Mouse (Mus musculus) hindbrain, embryonic 14.5 days (tissue): ENCODE data around the gene Tnpo2. TPM values are rescaled to one million over a fixed set of nuclear protein-coding genes. Genes with fewer than 3 reads are reported as not detected.

Source experiments
- ATAC-seq: fragments of 200-750 bp; cut with Nextera tagmentation; 2 replicates; pipeline ENCODE4 v1.8.0; 2017; ENCODE audit warnings: moderate number of reproducible peaks, mild to moderate bottlenecking, moderate TSS enrichment, moderate library complexity; ENCODE audit not compliant: low FRiP score
- DNase-seq: peaks from one replicate; pipeline ENCODE4 v3.0.0-alpha.2; 2015; ENCODE audit warnings: low spot score
- H3K27ac ChIP-seq: fragments of 300-500 bp; sonication (generic); 2 replicates; pipeline ENCODE4 v1.5.1; 2014; ENCODE audit warnings: mild to moderate bottlenecking, moderate library complexity
- H3K27me3 ChIP-seq: fragments of 300-500 bp; sonication (generic); 2 replicates; pipeline ENCODE4 v1.6.1; 2014; ENCODE audit warnings: mild to moderate bottlenecking, low read length, mixed read lengths; ENCODE audit not compliant: control insufficient read depth, insufficient read depth
- H3K36me3 ChIP-seq: fragments of 300-500 bp; sonication (generic); replicated peaks from 2 replicates; pipeline ENCODE4 v1.6.1; 2014; ENCODE audit not compliant: control insufficient read depth, insufficient read depth
- H3K4me1 ChIP-seq: fragments of 300-500 bp; sonication (generic); replicated peaks from 2 replicates; pipeline ENCODE4 v1.6.1; 2014; ENCODE audit warnings: antibody characterized with exemption, low read length, mixed read lengths; ENCODE audit not compliant: control insufficient read depth, insufficient read depth
- H3K4me2 ChIP-seq: fragments of 300-500 bp; sonication (generic); replicated peaks from 2 replicates; pipeline ENCODE4 v1.6.1; 2014; ENCODE audit warnings: mild to moderate bottlenecking, moderate library complexity
- H3K4me3 ChIP-seq: fragments of 300-500 bp; sonication (generic); replicated peaks from 2 replicates; pipeline ENCODE4 v1.5.1; 2014; ENCODE audit warnings: mild to moderate bottlenecking, low read length
- H3K9ac ChIP-seq: fragments of 300-500 bp; sonication (generic); 2 replicates; pipeline ENCODE4 v1.6.1; 2014
- H3K9me3 ChIP-seq: fragments of 300-500 bp; sonication (generic); 2 replicates; pipeline ENCODE4 v1.6.1; 2016; ENCODE audit warnings: low read length; ENCODE audit not compliant: control insufficient read depth
- WGBS: fragments of 180-500 bp; shearing (Covaris S2); extraction: QIAGEN DNeasy Blood & Tissue Kit; methylation state at CpG from one replicate; pipeline ENCODE4 v1.1.7; 2014; 5-methylcytosine and 5-hydroxymethylcytosine counted together
- polyA plus RNA-seq: library from polyadenylated mRNA; unstranded; fragments of >200 nt; fragmentation: Nextera tagmentation; extraction: Ambion mirVana; gene quantifications from 2 replicates; pipeline ENCODE4 v1.2.1, GENCODE M21; 2014

Gene Tnpo2
- polyA plus RNA-seq, 1 experiment from 2014 or later, result 42.4 TPM

DNA sequence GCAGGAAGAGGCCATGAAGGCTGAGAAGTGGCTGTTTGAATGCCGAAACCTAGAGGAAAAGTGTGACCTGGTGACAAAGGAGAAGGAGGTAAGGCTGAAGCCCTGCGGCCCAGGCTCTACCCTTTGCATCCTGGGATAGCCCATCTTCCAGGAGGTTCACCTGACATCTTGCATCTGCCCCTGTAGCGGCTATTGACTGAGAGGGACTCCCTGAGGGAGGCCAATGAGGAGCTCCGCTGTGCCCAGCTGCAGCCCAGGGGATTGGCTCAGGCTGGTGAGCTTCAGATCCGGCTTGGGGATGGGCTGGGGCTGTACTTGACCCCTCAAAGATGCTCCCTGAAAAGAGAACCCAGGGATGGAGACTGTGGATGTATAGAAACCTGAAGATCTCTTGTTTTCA is 39.7 kb upstream of the Tnpo2 start:
- H3K4me1 ChIP-seq, result no peaks in the 10 kb centered on the region; the same call in 1 of the 2 replicates
- H3K9ac ChIP-seq, result no peak overlapping the region
- no peak overlapping the region for H3K27ac ChIP-seq
- DNase-seq (no peak), ATAC-seq (no peak)
- H3K9me3 ChIP-seq, result no peaks in the 10 kb centered on the region
- no peaks in the 10 kb centered on the region; the same call in 1 of the 2 replicates for H3K27me3 ChIP-seq
- peaks cover 11% of the 10 kb centered on the region; the same call in 1 of the 2 replicates for H3K36me3 ChIP-seq
- WGBS, result 77% methylated on average over 5 of the region's 5 CpGs
- no peak overlapping the region for H3K4me2 ChIP-seq
- no peak overlapping the region for H3K4me3 ChIP-seq

DNA sequence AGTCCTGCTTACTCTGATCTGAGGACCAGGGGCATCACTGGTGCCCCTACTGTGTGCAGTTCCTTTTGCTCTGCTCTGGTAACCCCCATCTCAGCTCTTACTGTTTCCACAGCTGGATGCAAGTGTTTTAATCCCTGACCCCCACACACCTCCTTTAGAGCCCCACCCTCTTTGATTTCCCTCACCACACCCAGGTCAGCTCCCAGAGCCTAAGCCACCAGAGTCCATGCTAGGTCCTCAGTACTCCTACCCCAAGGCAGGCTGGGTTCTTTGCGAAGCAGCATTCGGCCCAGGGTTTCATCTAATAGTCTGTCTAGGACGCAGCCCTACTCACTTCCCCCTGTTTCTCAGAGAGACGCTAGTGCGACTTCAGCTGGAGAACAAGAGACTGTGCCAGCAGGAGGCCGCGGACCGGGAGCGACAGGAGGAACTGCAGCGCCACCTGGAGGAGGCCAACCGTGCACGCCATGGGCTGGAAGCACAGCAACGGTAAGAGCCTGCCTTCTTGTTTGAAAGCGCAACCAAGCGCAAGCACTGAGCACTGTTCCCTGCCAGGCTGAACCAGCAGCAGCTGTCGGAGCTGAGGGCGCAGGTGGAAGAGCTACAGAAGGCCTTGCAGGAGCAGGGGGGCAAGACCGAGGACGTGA is 38.9 kb upstream of the Tnpo2 start:
- peak overlapping the region; percentile 28; the same call in 1 of the 2 replicates for H3K9ac ChIP-seq
- H3K36me3 ChIP-seq, result peaks cover 15% of the 10 kb centered on the region
- H3K27me3 ChIP-seq, result no peaks in the 10 kb centered on the region; the same call in 1 of the 2 replicates
- WGBS, result 3% methylated on average over 19 of the region's 19 CpGs
- H3K9me3 ChIP-seq, result no peaks in the 10 kb centered on the region
- H3K4me2 ChIP-seq, result peak overlapping the region; percentile 1; the same call in 1 of the 2 replicates
- DNase-seq, result peak; percentile 85
- no peaks in the 10 kb centered on the region; the same call in 1 of the 2 replicates for H3K4me1 ChIP-seq
- H3K4me3 ChIP-seq, result no peak overlapping the region
- no peak overlapping the region for H3K27ac ChIP-seq
- ATAC-seq, result peak; percentile 61

DNA sequence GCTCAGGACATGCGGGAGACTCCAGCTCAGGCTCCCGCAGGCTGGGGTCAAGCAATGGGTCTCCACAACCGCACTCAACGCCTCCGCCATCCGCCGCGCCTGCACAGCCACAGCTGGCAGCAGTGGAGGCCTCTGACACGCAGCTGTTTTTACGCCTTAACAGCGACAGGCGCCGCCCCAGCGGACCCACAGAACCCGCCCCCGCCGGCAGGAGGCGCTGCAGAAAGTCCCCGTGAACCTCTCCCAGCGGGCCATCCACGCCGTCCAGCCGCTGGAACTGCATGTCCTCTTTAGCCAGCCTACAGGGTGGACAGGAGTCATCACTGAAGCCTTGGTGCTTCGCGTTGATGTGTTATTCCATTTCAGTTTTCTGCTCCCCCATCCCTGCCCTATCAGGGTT is 29.0 kb upstream of the Tnpo2 start:
- no peak overlapping the region for H3K4me2 ChIP-seq
- H3K4me1 ChIP-seq, result no peaks in the 10 kb centered on the region
- DNase-seq (no peak), ATAC-seq (no peak)
- peaks cover 32% of the 10 kb centered on the region for H3K27me3 ChIP-seq
- H3K27ac ChIP-seq, result no peak overlapping the region
- peaks cover 6% of the 10 kb centered on the region for H3K36me3 ChIP-seq
- no peaks in the 10 kb centered on the region for H3K9me3 ChIP-seq
- 19% methylated on average over 25 of the region's 25 CpGs for WGBS
- no peak overlapping the region for H3K4me3 ChIP-seq
- no peak overlapping the region for H3K9ac ChIP-seq

DNA sequence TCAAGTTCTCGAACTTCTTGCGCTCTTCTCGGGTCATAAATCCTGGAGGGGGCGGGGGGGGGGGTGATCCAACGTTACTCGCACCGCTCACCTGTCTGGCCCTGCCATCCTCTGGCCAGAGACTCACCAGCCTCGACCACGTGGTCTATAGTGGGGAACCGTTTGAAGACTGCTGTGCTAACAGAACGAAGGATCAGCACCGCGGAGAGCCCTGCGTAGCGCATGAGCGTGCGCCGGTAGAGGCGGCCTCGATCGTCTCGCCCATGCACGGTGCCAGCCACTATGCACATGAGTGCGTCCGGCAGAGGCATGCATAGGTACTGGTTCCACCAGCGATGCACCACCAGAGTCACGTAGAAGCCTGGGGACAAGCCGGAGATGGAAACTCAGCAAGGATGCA is 25.5 kb upstream of the Tnpo2 start:
- H3K36me3 ChIP-seq, result no peaks in the 10 kb centered on the region
- no peak overlapping the region for H3K4me2 ChIP-seq
- 21% methylated on average over 27 of the region's 28 CpGs for WGBS
- no peak for ATAC-seq
- H3K27me3 ChIP-seq, result peaks cover 40% of the 10 kb centered on the region
- H3K27ac ChIP-seq, result no peak overlapping the region
- no peak overlapping the region for H3K4me3 ChIP-seq
- no peak for DNase-seq
- H3K9me3 ChIP-seq, result no peaks in the 10 kb centered on the region
- no peaks in the 10 kb centered on the region for H3K4me1 ChIP-seq
- no peak overlapping the region for H3K9ac ChIP-seq

DNA sequence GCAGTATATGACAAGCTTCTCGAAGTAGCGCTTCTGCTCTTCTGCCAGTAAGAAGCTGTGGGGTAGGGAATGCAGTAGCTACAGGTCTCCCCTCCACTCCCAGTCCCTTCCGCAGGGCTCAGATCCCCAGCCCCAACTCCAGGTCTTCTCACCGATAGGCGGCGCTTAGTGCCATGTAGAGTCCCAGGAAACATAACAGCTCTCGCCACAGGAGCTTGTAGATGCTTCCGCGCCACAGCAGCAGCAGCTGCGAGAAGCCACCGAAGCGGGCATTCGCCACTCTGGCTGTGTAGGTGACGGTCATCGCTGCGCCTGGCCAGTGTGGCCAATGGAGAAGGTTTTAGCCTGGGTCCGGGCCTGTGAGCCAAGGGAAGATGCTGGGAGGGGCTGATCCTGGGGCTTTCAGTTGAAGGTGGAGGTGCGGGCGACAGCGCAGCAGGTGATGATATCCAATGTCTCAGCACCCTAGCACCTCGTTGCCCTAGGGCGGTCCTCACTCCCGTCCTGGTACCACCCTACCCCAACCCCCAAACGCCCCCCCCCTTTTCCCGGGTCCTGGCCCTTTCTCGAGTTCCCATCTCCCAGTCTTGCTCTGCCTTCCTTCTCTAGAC is 23.4 kb upstream of the Tnpo2 start:
- Histone ChIP-seq H3K9ac (peak overlapping the region; percentile 53; the same call in 1 of the 2 replicates), H3K36me3 (peaks cover 9% of the 10 kb centered on the region), H3K4me2 (peak overlapping the region; percentile 68), H3K4me3 (peak overlapping the region; percentile 28), H3K9me3 (no peaks in the 10 kb centered on the region), H3K27ac (no peak overlapping the region), H3K4me1 (no peaks in the 10 kb centered on the region), H3K27me3 (peaks cover 31% of the 10 kb centered on the region)
- DNase-seq (peak; percentile 81), ATAC-seq (peak; percentile 65)
- 7% methylated on average over 25 of the region's 26 CpGs for WGBS

DNA sequence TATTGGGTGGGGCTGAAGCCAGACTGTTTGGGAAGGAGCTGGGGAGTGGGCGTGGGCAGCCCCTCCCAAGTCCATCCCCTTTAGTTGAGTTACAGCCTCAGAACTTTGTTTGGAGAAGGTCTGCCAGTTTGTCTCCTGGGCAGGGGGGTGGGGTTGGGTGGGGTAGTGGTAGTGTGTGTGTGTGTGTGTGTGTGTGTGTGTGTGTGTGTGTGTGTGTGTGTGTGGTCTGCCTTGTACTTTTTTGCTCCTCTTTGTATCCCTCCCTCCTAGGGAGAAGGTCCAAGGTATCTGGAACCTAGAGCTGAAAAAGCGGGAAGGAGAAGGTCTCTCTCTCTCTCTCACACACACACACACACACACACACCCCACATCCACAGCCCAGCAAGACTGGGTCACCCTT is 22.3 kb upstream of the Tnpo2 start, which contains the start of gene Best2:
Best2 (minus strand) TSS at position 101 of the 400 bp plus-strand sequence.
- no peak for ATAC-seq
- WGBS, result 60% methylated on average over 2 of the region's 2 CpGs
- Histone ChIP-seq H3K4me2 (peak within 1 kb of the TSS; percentile 68), H3K27ac (no peak within 1 kb of the TSS), H3K4me3 (peak within 1 kb of the TSS; percentile 28), H3K36me3 (peaks cover 20% of the 10 kb centered on the region), H3K4me1 (no peaks in the 10 kb centered on the region), H3K9me3 (no peaks in the 10 kb centered on the region), H3K9ac (peak within 1 kb of the TSS; percentile 53; the same call in 1 of the 2 replicates), H3K27me3 (peaks cover 24% of the 10 kb centered on the region)
- DNase-seq, result no peak

DNA sequence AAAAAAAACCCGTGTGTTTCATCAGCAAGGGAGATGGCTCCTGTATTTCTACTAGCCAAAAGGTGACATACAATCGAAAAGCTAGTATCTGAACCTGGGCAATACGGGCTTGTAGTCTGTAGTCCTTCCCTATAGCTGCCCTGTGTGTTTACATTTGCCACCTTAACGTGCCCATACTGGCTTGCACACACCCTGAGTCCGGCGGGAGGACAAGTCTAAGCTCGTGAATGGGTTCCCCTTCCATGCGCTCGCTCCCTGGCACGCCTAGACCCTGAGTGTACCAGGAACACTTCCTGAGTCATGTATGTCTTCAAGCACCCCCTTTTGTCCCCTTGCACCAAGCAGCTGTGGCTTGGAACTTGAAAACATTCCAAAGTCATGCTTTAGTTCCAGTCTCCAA is 20.0 kb upstream of the Tnpo2 start:
- Histone ChIP-seq H3K36me3 (peaks cover 43% of the 10 kb centered on the region), H3K27ac (no peak overlapping the region)

DNA sequence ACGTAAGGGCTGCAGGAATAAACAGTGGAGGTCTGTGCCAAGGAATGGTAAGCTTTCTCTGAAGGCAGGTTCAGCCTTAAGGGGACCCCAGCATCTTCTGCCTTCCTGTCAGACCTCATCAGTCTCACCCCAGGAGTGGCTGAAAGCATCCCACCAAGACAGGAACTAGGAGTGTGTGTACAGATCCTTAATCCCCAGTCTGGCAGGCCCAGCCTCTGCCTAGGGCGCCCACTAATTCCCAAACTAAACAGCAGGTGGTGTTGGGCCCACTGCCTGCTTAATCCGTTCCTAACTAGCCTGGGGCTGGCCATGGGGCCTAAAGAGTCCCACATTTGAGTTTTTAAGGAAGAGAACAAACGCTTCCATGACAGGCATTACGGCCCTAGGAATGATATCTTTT is 19.5 kb upstream of the Tnpo2 start:
- no peaks in the 10 kb centered on the region for H3K9me3 ChIP-seq
- peaks cover 8% of the 10 kb centered on the region for H3K27me3 ChIP-seq
- DNase-seq (no peak), ATAC-seq (no peak)
- no peak overlapping the region for H3K4me3 ChIP-seq
- H3K4me1 ChIP-seq, result no peaks in the 10 kb centered on the region
- 49% methylated on average over 5 of the region's 5 CpGs for whole genome bisulfite sequencing
- no peak overlapping the region for H3K9ac ChIP-seq
- no peak overlapping the region for H3K27ac ChIP-seq
- peaks cover 48% of the 10 kb centered on the region for H3K36me3 ChIP-seq
- H3K4me2 ChIP-seq, result no peak overlapping the region

More for the DNA sequence above, 20.0 kb upstream of the Tnpo2 start:
- Histone ChIP-seq H3K27me3 (peaks cover 10% of the 10 kb centered on the region), H3K4me1 (no peaks in the 10 kb centered on the region), H3K9me3 (no peaks in the 10 kb centered on the region), H3K4me3 (no peak overlapping the region), H3K9ac (no peak overlapping the region), H3K4me2 (no peak overlapping the region)
- 68% methylated on average over 10 of the region's 10 CpGs for WGBS
- ATAC-seq (no peak), DNase-seq (no peak)

DNA sequence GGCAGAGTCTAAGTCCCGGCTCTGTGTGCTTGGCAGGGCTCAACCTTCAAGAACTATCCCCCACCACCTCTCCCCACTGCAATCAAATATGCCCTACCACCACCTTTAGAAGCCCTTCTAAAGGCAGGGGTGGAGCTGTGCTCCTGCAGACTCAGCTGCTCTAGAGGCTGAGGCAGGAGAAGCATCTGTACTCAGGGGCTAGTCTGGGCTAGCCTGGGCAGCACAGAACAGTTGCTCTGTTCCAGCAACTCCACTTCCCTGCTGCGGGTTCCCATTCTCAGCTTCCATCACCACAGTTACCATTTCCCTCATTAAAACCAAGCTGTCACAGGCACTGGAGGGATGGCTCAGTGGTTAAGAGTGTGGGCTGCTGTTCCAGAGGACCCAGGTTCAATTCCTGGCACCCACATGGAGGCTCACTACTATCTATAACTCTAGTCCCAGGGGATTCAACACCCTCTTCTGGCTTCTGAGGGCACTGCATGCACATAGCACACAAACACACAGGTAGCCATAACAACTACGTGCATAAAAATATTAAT is 15.1 kb upstream of the Tnpo2 start:
- no peak overlapping the region for H3K4me3 ChIP-seq
- no peak overlapping the region for H3K9ac ChIP-seq
- no peaks in the 10 kb centered on the region for H3K9me3 ChIP-seq
- WGBS, result 95% methylated on average over 3 of the region's 3 CpGs
- peaks cover 67% of the 10 kb centered on the region for H3K36me3 ChIP-seq
- no peaks in the 10 kb centered on the region for H3K27me3 ChIP-seq
- H3K27ac ChIP-seq, result no peak overlapping the region
- no peak for ATAC-seq
- no peak for DNase-seq
- no peak overlapping the region for H3K4me2 ChIP-seq
- H3K4me1 ChIP-seq, result peaks cover 19% of the 10 kb centered on the region
